Mouse (Mus musculus): ENCODE results near the gene Isx. TPM values are rescaled to one million over a fixed set of nuclear protein-coding genes. Genes with fewer than 3 reads are reported as not detected.

Gene Isx
- total RNA-seq (2023): not detected

GRCm38 (mm10) chr8:74872940-74873339, at the start of gene Isx:
Gene Isx, plus strand, starts transcription at chr8:74873173.

Other genes with a start within 250 kb of the Isx start
- gene Hmgxb4, start 120.2 kb downstream of the Isx start, total RNA-seq (2023): 10 to 100 TPM; 30.0 to 31.1 TPM
- gene Tom1, start 160.5 kb downstream of the Isx start, total RNA-seq (2023): 10 to 100 TPM; 21.7 to 23.2 TPM
- 10 to 100 TPM; 13.1 to 23.6 TPM for gene Hmox1, start 220.4 kb downstream of the Isx start, total RNA-seq (2023)
- gene Mcm5, start 236.4 kb downstream of the Isx start, total RNA-seq (2023): 10 to 100 TPM; 63.4 to 65.5 TPM

All from T-cell, adult 66 days (primary cell).